14 mouse cellular contexts compared by ENCODE assay signal in genomic region chr19:11485746-11486145, GRCm38 (mm10). TPM values are rescaled to one million over a fixed set of nuclear protein-coding genes. Genes with fewer than 3 reads are reported as not detected.
DNase-seq lines count a peak whose midpoint lies in the region; TF ChIP-seq lines count a peak whose summit lies in the region.
"Had no signal": no experiment of that assay in that cellular context is flagged by ENCODE, and none has a peak within 500 bp of the region (broad histone marks: within the 10 kb centered on the region; RNA-seq: fewer than 3 reads in every experiment).

Gene Gm8369, plus strand, starts transcription at chr19:11485938.

- WGBS in thymus, adult 2 months = 73% methylated on average over 2 of the region's 2 CpGs

- no peak for TF ChIP-seq POLR2A in thymus, adult 2 months (IDR thresholded peaks at IDR 0.05; ENCODE audit: control insufficient read depth, extremely low read depth, insufficient read depth, low read length, poor library complexity)

- no peak for TF ChIP-seq CTCF in thymus, adult 2 months (IDR thresholded peaks at IDR 0.05; ENCODE audit: borderline replicate concordance, control insufficient read depth, extremely low read depth, insufficient read depth, low read length, poor library complexity)

- no peak within 1 kb of the TSS for H3K4me3 ChIP-seq in thymus, adult 2 months (ENCODE audit: control insufficient read depth, insufficient read depth, low read length)
- H3K4me3 ChIP-seq: neural tube, embryonic 12.5 days had no signal

- H3K27ac ChIP-seq in thymus, adult 2 months (ENCODE audit: control insufficient read depth, insufficient read depth, low read length) = peak within 1 kb of the TSS; percentile 76
- H3K27ac ChIP-seq: neural tube, embryonic 12.5 days had no signal

- intact Hi-C loops in left cerebral cortex, postnatal 14 days (cut with DNase I) = no loop called here
- intact Hi-C loops in heart, postnatal 10 days (cut with DNase I) = no loop called here
- intact Hi-C loops in heart, postnatal 25 days (cut with DNase I) = no loop called here

- H3K27me3 ChIP-seq in thymus, adult 2 months (ENCODE audit: control insufficient read depth, insufficient read depth, low read length) = no peaks in the 10 kb centered on the region
- H3K27me3 ChIP-seq: neural tube, embryonic 12.5 days had no signal

- peaks cover 2% of the 10 kb centered on the region for H3K4me1 ChIP-seq in thymus, adult 2 months (replicated peaks; ENCODE audit: control insufficient read depth, insufficient read depth, low read length)
- H3K4me1 ChIP-seq: neural tube, embryonic 12.5 days had no signal

- DNase-seq in thymus, adult 2 months = no peak
- no peak for DNase-seq in thymus, postnatal 25 days
- DNase-seq in induced T-regulatory cell, adult 2 months (ENCODE audit: low read depth) = peak; percentile 93
- DNase-seq in left cerebral cortex, postnatal 14 days (ENCODE audit: low spot score in 2 of 2) = peak; percentile 15 to 63
- no peak for DNase-seq in heart, postnatal 10 days
- DNase-seq in heart, postnatal 25 days (ENCODE audit: low spot score) = no peak
- DNase-seq in cerebellum, postnatal 14 days = no peak
- DNase-seq: kidney, adult 2 months; lung, embryonic 14.5 days had no signal

- H3K36me3 ChIP-seq in thymus, adult 2 months (ENCODE audit: control insufficient read depth, insufficient read depth, low read length) = no peaks in the 10 kb centered on the region
- H3K36me3 ChIP-seq: G1E; neural tube, embryonic 12.5 days had no signal

RNA-seq across cellular contexts. Expression of gene Gm8369, which starts in this region (rescaled TPM):
- polyA plus RNA-seq in thymus, adult 2 months (2012; rRNA removed) = 5.2 and 6.3 TPM in 2 replicates
- total RNA-seq in left cerebral cortex, postnatal 14 days (2021) = under 1 TPM; 0.31 to 0.53 TPM
- total RNA-seq in heart, postnatal 10 days (2021) = under 1 TPM in 1 of 2 experiments, not detected in 1; 0.24 TPM
- total RNA-seq in heart, postnatal 25 days (2021) = not detected
- polyA plus RNA-seq: G1E; hindbrain, embryonic 11.5 days; limb, embryonic 11.5 days; lung, embryonic 14.5 days; midbrain, embryonic 11.5 days; neural tube, embryonic 12.5 days had no signal

Comparison
In these comparisons a context has a peak if more than half of its experiments do, and no peak if none do; other contexts are left out.
1. Peak in DNase-seq in left cerebral cortex, postnatal 14 days; RNA of the gene not detected or under 1 TPM.